Mouse (Mus musculus): ENCODE results near the gene Zfp423. TPM values are rescaled to one million over a fixed set of nuclear protein-coding genes. Genes with fewer than 3 reads are reported as not detected.

Gene Zfp423
- polyA plus RNA-seq, 1 experiment = 2.7 TPM

DNA sequence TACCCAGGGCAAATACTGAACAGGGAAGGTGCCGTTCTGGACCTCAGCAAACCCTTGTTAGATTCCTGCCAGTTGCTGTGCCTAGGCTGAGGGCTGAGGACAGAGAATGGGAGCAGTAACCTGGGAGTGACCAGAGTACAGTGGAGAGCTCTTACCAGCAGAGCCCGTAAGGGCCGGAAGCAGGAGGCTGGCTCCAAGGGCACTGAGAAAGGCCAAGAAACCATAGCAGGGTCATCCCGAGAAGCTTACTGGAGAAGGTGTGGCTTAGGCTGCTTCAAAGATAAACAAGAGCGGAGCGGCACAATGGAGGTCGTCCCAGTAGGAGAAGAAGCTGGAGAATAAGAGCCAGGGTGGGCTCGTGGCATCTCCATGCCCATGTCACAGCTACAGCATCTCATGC, 65.1 kb downstream of the Zfp423 start:
- Histone ChIP-seq H3K4me3 (ENCODE audit: control insufficient read depth, insufficient read depth, low read length) (no peak overlapping the region), H3K4me1 (replicated peaks; ENCODE audit: control insufficient read depth, insufficient read depth, low read length) (no peaks in the 10 kb centered on the region), H3K27ac (ENCODE audit: control insufficient read depth, insufficient read depth, low read length) (no peak overlapping the region), H3K27me3 (ENCODE audit: control insufficient read depth, insufficient read depth, low read length) (no peaks in the 10 kb centered on the region), H3K36me3 (ENCODE audit: control insufficient read depth, insufficient read depth, low read length) (no peaks in the 10 kb centered on the region)
- no peak for TF ChIP-seq CTCF (IDR thresholded peaks at IDR 0.05; ENCODE audit: borderline replicate concordance, control insufficient read depth, extremely low read depth, insufficient read depth, low read length, poor library complexity)
- no peak for TF ChIP-seq POLR2A (IDR thresholded peaks at IDR 0.05; ENCODE audit: control insufficient read depth, extremely low read depth, insufficient read depth, low read length, poor library complexity)
- no peak for DNase-seq
- WGBS = 93% methylated on average over 8 of the region's 8 CpGs

DNA sequence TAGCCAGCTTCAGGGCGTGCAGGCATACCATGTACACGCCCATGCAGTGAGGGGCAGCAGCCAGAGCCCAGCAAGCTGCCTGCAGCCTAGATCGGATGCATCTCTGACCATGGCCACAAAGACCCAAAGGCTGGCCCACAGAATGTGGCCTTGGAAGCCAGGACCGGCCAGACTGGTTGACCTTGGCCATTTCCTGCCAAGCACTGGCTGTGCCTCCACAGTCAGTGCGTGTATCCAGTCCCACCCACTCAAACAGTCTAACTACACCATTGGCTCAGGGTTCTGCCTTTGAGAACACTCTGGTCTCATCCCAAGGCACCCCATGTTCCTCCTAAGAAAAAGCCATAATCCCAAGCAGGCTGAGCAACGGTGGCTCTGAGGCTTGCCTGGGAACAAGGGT, 65.8 kb downstream of the Zfp423 start:
- no peak overlapping the region for H3K27ac ChIP-seq (ENCODE audit: control insufficient read depth, insufficient read depth, low read length)

DNA sequence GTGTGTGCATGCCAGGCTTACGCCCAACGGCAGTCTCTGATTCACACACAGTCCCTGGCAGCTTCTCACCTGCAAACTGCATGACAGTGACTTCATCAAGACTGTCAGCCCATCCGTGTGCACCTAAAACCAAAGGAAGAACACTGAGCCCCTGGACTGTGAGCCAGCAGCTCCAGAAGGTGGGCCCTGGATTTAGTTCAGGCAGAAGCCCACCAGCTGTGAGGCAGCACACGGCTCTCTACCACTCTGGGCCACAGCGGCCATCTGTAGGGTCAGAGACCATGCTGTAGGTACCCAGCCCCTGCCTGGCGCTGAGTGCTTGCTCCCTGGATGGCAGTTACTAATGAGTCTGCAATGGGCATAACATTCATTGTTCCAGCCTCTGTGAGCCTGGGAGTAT, 66.5 kb downstream of the Zfp423 start:
- TF ChIP-seq POLR2A (IDR thresholded peaks at IDR 0.05; ENCODE audit: control insufficient read depth, extremely low read depth, insufficient read depth, low read length, poor library complexity) (no peak), CTCF (IDR thresholded peaks at IDR 0.05; ENCODE audit: borderline replicate concordance, control insufficient read depth, extremely low read depth, insufficient read depth, low read length, poor library complexity) (no peak)
- Histone ChIP-seq H3K4me1 (replicated peaks; ENCODE audit: control insufficient read depth, insufficient read depth, low read length) (no peaks in the 10 kb centered on the region), H3K4me3 (ENCODE audit: control insufficient read depth, insufficient read depth, low read length) (no peak overlapping the region), H3K27me3 (ENCODE audit: control insufficient read depth, insufficient read depth, low read length) (no peaks in the 10 kb centered on the region), H3K36me3 (ENCODE audit: control insufficient read depth, insufficient read depth, low read length) (no peaks in the 10 kb centered on the region), H3K27ac (ENCODE audit: control insufficient read depth, insufficient read depth, low read length) (no peak overlapping the region)
- no peak for DNase-seq
- 97% methylated on average over 6 of the region's 6 CpGs for WGBS

More for the DNA sequence above, 65.8 kb downstream of the Zfp423 start:
- no peak for DNase-seq
- WGBS = 91% methylated on average over 6 of the region's 6 CpGs
- no peaks in the 10 kb centered on the region for H3K36me3 ChIP-seq (ENCODE audit: control insufficient read depth, insufficient read depth, low read length)
- no peaks in the 10 kb centered on the region for H3K4me1 ChIP-seq (replicated peaks; ENCODE audit: control insufficient read depth, insufficient read depth, low read length)
- no peaks in the 10 kb centered on the region for H3K27me3 ChIP-seq (ENCODE audit: control insufficient read depth, insufficient read depth, low read length)
- no peak for TF ChIP-seq POLR2A (IDR thresholded peaks at IDR 0.05; ENCODE audit: control insufficient read depth, extremely low read depth, insufficient read depth, low read length, poor library complexity)
- H3K4me3 ChIP-seq (ENCODE audit: control insufficient read depth, insufficient read depth, low read length) = no peak overlapping the region

DNA sequence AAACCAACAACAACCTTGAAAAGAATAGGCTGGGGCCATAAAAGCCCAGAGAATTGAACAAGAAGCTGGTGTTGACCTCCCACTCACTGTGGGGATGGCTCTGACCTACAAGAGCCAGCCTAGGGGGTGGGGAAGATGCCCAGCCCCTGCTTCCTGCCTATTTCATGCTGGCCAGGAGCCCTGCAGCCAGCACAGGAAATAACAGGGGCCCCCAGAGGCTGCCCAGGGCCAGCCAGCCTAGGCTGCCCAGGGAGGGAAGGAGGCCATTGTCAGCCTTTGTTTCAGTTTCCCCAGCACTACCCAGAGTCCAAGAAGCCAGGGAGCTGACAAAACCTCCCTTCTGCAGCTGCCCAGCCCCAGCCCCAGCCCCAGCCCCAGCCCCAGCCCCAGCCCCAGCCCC, 67.5 kb downstream of the Zfp423 start:
- no peak for DNase-seq

DNA sequence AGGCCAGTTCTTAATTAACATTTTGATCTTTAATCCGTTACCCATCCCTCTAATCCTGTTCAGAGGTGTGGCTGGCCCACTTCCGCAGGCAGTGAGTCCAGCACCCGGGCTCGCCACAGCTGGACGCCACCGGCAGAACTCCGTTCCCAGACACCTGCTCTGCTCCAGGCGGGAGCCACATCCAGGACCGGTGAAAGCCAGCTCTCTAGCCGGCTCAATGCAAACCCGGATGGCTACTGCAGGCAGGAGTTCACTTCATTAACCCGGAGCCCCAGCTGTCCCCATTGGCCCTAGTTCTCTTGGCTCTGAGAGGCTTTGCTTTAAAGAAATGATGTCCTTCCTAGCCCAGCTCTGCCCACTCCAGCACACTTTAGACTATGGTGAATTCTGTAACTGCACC, 71.4 kb downstream of the Zfp423 start:
- Histone ChIP-seq H3K4me1 (replicated peaks; ENCODE audit: control insufficient read depth, insufficient read depth, low read length) (no peaks in the 10 kb centered on the region), H3K27ac (ENCODE audit: control insufficient read depth, insufficient read depth, low read length) (no peak overlapping the region), H3K4me3 (ENCODE audit: control insufficient read depth, insufficient read depth, low read length) (no peak overlapping the region), H3K36me3 (ENCODE audit: control insufficient read depth, insufficient read depth, low read length) (no peaks in the 10 kb centered on the region), H3K27me3 (ENCODE audit: control insufficient read depth, insufficient read depth, low read length) (no peaks in the 10 kb centered on the region)
- WGBS = 91% methylated on average over 12 of the region's 12 CpGs
- TF ChIP-seq CTCF (IDR thresholded peaks at IDR 0.05; ENCODE audit: borderline replicate concordance, control insufficient read depth, extremely low read depth, insufficient read depth, low read length, poor library complexity) = no peak
- DNase-seq = no peak

More for the DNA sequence above, 67.5 kb downstream of the Zfp423 start:
- H3K4me1 ChIP-seq (replicated peaks; ENCODE audit: control insufficient read depth, insufficient read depth, low read length) = no peaks in the 10 kb centered on the region
- H3K4me3 ChIP-seq (ENCODE audit: control insufficient read depth, insufficient read depth, low read length) = no peak overlapping the region
- TF ChIP-seq CTCF (IDR thresholded peaks at IDR 0.05; ENCODE audit: borderline replicate concordance, control insufficient read depth, extremely low read depth, insufficient read depth, low read length, poor library complexity) (no peak), POLR2A (IDR thresholded peaks at IDR 0.05; ENCODE audit: control insufficient read depth, extremely low read depth, insufficient read depth, low read length, poor library complexity) (no peak)
- no peaks in the 10 kb centered on the region for H3K27me3 ChIP-seq (ENCODE audit: control insufficient read depth, insufficient read depth, low read length)
- H3K36me3 ChIP-seq (ENCODE audit: control insufficient read depth, insufficient read depth, low read length) = no peaks in the 10 kb centered on the region
- H3K27ac ChIP-seq (ENCODE audit: control insufficient read depth, insufficient read depth, low read length) = no peak overlapping the region

DNA sequence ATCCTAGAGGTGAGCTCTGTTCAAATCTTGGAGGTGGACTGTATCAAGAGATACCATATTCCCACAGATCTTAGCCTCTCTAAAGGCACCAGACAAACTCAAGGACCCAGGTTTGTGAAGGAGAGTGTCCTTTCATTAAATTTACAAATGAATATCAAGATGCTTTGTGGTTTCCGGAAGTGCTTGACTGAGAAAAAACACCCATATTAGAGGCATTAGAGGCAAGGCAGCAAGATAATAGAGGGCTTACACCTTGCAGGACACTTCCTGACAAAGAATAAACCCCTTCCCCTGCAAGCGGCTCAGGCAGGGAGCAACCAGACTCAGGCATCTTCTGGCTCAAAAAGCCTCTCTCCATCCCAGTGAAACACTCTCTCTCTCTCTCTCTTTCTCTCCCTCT, 78.3 kb downstream of the Zfp423 start:
- no peaks in the 10 kb centered on the region for H3K27me3 ChIP-seq (ENCODE audit: control insufficient read depth, insufficient read depth, low read length)
- H3K36me3 ChIP-seq (ENCODE audit: control insufficient read depth, insufficient read depth, low read length) = no peaks in the 10 kb centered on the region
- H3K4me3 ChIP-seq (ENCODE audit: control insufficient read depth, insufficient read depth, low read length) = no peak overlapping the region
- TF ChIP-seq POLR2A (IDR thresholded peaks at IDR 0.05; ENCODE audit: control insufficient read depth, extremely low read depth, insufficient read depth, low read length, poor library complexity) (no peak), CTCF (IDR thresholded peaks at IDR 0.05; ENCODE audit: borderline replicate concordance, control insufficient read depth, extremely low read depth, insufficient read depth, low read length, poor library complexity) (no peak)
- DNase-seq = no peak
- no peak overlapping the region for H3K27ac ChIP-seq (ENCODE audit: control insufficient read depth, insufficient read depth, low read length)
- WGBS = 83% methylated on average over 2 of the region's 2 CpGs
- no peaks in the 10 kb centered on the region for H3K4me1 ChIP-seq (replicated peaks; ENCODE audit: control insufficient read depth, insufficient read depth, low read length)

DNA sequence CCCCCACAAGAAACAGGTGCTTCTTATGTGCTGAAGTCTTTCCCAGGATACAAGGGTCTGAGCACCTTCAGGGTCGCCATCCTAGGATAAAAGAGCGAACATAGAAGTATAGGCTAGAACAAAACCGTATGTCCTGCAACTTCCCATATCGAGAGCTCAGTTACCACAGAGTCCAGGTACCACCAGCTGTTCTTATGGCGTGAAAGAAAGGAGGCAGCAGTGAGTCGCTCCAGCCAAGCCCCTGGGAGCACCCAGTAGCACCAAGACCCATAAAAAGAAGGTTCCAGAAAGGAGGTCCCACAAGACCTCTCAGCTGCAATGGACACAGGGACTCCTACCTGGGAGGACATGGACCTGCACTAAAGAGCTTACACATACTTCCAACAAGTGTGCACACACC, 83.5 kb downstream of the Zfp423 start:
- TF ChIP-seq POLR2A (IDR thresholded peaks at IDR 0.05; ENCODE audit: control insufficient read depth, extremely low read depth, insufficient read depth, low read length, poor library complexity) = no peak
- no peak for TF ChIP-seq CTCF (IDR thresholded peaks at IDR 0.05; ENCODE audit: borderline replicate concordance, control insufficient read depth, extremely low read depth, insufficient read depth, low read length, poor library complexity)
- DNase-seq = no peak
- H3K36me3 ChIP-seq (ENCODE audit: control insufficient read depth, insufficient read depth, low read length) = no peaks in the 10 kb centered on the region
- H3K4me3 ChIP-seq (ENCODE audit: control insufficient read depth, insufficient read depth, low read length) = no peak overlapping the region
- WGBS = 54% methylated on average over 6 of the region's 6 CpGs
- no peak overlapping the region for H3K27ac ChIP-seq (ENCODE audit: control insufficient read depth, insufficient read depth, low read length)
- no peaks in the 10 kb centered on the region for H3K4me1 ChIP-seq (replicated peaks; ENCODE audit: control insufficient read depth, insufficient read depth, low read length)
- H3K27me3 ChIP-seq (ENCODE audit: control insufficient read depth, insufficient read depth, low read length) = no peaks in the 10 kb centered on the region
